ENCODE assay signal across 8 mouse cellular contexts in the genomic region with DNA sequence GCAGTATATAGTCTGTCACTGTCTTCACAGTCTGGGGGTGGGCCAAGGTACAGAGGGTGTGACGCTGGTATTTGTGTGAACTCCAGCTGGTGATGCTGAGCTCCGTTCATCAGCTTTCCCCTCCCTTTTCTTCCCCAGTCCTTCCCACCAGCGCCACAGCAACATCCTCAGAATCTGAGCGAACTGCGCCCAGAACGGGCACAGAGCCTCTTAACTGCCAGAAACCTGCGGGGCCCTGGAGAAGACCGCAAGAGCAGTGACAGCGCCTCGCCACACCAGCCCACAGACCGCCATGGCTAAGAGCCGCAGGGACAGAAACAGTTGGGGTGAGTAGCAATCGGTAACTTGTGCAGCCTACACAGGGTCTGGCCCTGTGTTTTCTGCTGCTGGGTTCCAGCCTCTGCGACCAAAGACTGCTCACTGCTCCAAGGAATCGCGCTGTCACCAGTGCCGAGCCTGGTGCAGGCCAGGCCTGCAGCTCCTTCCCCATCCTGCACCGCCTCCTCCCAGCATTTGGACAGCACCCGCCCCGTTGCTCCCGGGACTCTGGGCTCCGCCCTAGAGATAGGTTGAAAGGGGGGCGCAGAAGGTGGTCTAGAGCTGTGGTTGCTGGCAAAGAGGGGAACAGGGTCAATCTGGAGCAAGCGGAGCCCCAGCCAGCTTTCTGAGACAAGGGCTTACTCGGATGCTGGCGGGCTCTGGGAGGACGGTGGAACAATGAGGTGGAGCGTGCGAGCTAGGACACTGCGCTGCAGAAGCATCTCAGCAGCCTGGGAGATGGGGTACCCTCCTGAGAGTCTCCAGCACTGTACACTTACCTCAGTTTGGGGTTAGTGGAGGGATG. TPM values are rescaled to one million over a fixed set of nuclear protein-coding genes. Genes with fewer than 3 reads are reported as not detected.
A peak's percentile ranks its signal among the peaks of the same experiment; 100 is the strongest.
DNase-seq lines count a peak whose midpoint lies in the region; ATAC-seq and TF ChIP-seq lines count a peak whose summit lies in the region.

No protein-coding gene starts in this region.

- H3K9ac ChIP-seq in lung, postnatal 0 days (replicated peaks; ENCODE audit: low read depth) = no peak overlapping the region

- 9% methylated on average over 30 of the region's 30 CpGs for WGBS in lung, postnatal 0 days

- H3K4me2 ChIP-seq in lung, postnatal 0 days (replicated peaks; ENCODE audit: low read depth, low read length) = peak overlapping the region; percentile 40

- DNase-seq in lung, postnatal 0 days (ENCODE audit: low spot score) = peak; percentile 29
- no peak for DNase-seq in lung, postnatal 4 days
- DNase-seq in cerebellum, postnatal 25 days = peak; percentile 86 to 87
- DNase-seq in frontal cortex, postnatal 10 days (ENCODE audit: low spot score in 2 of 2) = peak; percentile 55 to 67
- DNase-seq in layer of hippocampus, postnatal 10 days (ENCODE audit: low spot score in 2 of 2) = peak; percentile 67 to 74
- peak; percentile 67 to 78 for DNase-seq in right cerebral cortex, postnatal 36 days (ENCODE audit: low spot score in 2 of 2)
- DNase-seq in urinary bladder, postnatal 10 days (ENCODE audit: low spot score) = no peak

- H3K27me3 ChIP-seq in lung, postnatal 0 days (replicated peaks; ENCODE audit: insufficient read depth, low read length) = no peaks in the 10 kb centered on the region
- H3K27me3 ChIP-seq in megakaryocyte, embryonic 14.5 days (replicated peaks) = peaks cover 17% of the 10 kb centered on the region

- H3K4me3 ChIP-seq in lung, postnatal 0 days (ENCODE audit: low read depth, low read length) = no peak overlapping the region
- H3K4me3 ChIP-seq in megakaryocyte, embryonic 14.5 days (replicated peaks) = peak overlapping the region; percentile 50

- TF ChIP-seq EP300 in lung, postnatal 0 days (IDR thresholded peaks at IDR 0.05) = no peak

- H3K9me3 ChIP-seq in lung, postnatal 0 days (ENCODE audit: low read length) = no peaks in the 10 kb centered on the region
- peaks cover 17% of the 10 kb centered on the region for H3K9me3 ChIP-seq in megakaryocyte, embryonic 14.5 days

- TF ChIP-seq CTCF in lung, postnatal 0 days (IDR thresholded peaks at IDR 0.05) = no peak

- peak; percentile 41 for ATAC-seq in lung, postnatal 0 days

- H3K4me1 ChIP-seq in lung, postnatal 0 days (ENCODE audit: insufficient read depth, low read depth, low read length) = peaks cover 9% of the 10 kb centered on the region
- peaks cover 25% of the 10 kb centered on the region for H3K4me1 ChIP-seq in megakaryocyte, embryonic 14.5 days

- no peaks in the 10 kb centered on the region for H3K36me3 ChIP-seq in lung, postnatal 0 days (ENCODE audit: insufficient read depth, low read length)
- H3K36me3 ChIP-seq in megakaryocyte, embryonic 14.5 days (replicated peaks; ENCODE audit: low read length) = no peaks in the 10 kb centered on the region

- H3K27ac ChIP-seq in lung, postnatal 0 days (ENCODE audit: low read length) = no peak overlapping the region

RNA-seq across cellular contexts. Expression of a gene that starts 14.9 kb away (rescaled TPM):
- polyA plus RNA-seq in lung, postnatal 0 days (2015; fragmentation: Nextera tagmentation; extraction: Ambion mirVana) = 20.6 and 22.9 TPM in 2 replicates
- 10 to 100 TPM; 46.1 to 47.5 TPM for total RNA-seq in layer of hippocampus, postnatal 10 days (2021)
- 0.17 and 3.6 TPM in 2 replicates for polyA plus RNA-seq in megakaryocyte, embryonic 14.5 days (2012; ENCODE audit: insufficient read depth, low replicate concordance)

RNA-seq across cellular contexts. Expression of a gene that starts 15.5 kb away (rescaled TPM):
- 2.9 and 4.8 TPM in 2 replicates for polyA plus RNA-seq in lung, postnatal 0 days (2015; fragmentation: Nextera tagmentation; extraction: Ambion mirVana)
- 100 to 1,000 TPM; 200 to 201 TPM for total RNA-seq in layer of hippocampus, postnatal 10 days (2021)
- 0.53 and 0.83 TPM in 2 replicates for polyA plus RNA-seq in megakaryocyte, embryonic 14.5 days (2012; ENCODE audit: insufficient read depth, low replicate concordance)

Comparison
In these comparisons a context has a peak if more than half of its experiments do, and no peak if none do; other contexts are left out.
1. DNase-seq: peak in lung, postnatal 0 days (single experiment), cerebellum, postnatal 25 days (2 of 2), frontal cortex, postnatal 10 days (2 of 2), layer of hippocampus, postnatal 10 days (2 of 2) and right cerebral cortex, postnatal 36 days (2 of 2); none in lung, postnatal 4 days (0 of 2) and urinary bladder, postnatal 10 days (single experiment).